Mouse (Mus musculus): ENCODE measurements around the gene Gpr85. TPM values are rescaled to one million over a fixed set of nuclear protein-coding genes. Genes with fewer than 3 reads are reported as not detected.

Gene Gpr85
- polyA plus RNA-seq (2014; fragmentation: Illumina TruSeq; extraction: RNeasy Lipid Tissue Mini Kit (QIAGEN cat#74804); ENCODE audit: low read depth, low replicate concordance) = not detected

DNA sequence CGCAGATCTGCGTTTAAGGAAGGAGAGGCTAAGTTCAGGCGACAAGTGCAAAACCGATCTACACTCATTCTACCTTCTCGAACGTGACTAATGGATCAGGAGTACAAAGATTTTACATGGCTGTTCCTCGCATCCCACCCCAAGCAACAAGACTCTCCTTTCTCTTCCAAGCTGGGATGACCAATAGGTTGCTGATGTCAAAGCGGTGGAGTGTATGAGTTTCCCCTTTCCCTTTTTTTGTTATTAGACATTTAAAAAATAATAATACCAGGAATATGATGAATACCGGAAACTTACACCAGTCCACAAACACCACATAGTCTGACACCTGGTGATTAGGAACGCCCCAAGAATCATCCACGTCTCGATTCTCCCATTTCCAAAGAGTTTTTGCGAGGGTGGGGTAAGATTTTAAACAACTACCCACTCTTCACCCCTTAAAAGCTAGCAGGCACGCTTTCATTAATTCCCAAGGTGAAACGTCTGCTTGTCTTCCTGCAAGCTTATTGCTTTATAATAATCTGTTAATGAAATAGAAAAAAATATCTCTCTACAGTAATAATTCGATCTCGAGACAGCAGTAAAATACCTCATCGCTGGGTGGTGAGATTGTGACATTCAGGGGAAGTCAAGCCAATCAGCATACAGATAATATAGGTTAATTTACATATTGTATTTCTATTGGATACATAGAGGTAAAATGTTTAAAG is at the start of gene Gpr85:
Gene Gpr85, minus strand, starts transcription at position 598 of the 710 bp plus-strand sequence.

DNA sequence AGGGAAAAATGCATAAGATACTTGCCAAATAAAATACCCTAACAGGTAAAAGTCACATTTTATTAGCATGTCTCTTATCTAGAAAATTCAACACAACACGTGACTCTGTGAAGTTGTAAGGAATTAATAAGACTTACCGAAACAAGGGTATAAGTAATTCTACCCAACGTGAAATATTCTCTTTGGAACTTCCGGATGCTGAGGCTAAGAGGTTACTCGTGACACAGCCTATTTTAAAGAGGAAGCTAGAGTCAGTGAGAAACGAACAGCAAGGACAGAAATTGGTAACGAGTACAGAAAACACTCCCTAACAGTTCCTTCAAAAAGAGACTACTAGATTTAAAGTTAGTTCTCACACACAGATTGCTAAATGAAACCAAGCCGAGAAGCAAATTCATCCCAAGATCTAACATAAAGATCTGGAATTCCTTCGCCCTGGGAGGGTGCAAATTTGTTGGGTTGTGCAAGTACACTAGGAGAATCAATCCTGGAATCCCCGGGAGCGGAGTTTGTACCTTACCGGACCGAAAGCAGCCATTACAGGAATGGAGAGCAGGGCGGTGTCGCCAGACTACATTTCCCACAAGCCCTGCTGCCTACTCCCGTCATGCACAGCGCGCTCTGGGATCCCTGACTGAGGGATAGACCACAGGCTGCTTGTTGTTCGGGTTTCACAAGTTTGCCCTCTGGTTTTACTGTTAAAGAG is 31.3 kb upstream of the Gpr85 start, which contains the start of gene 2610001J05Rik:
Gene 2610001J05Rik, minus strand, starts transcription at position 600 of the 706 bp plus-strand sequence.

Other genes starting within 250 kb of the Gpr85 start
- 26.2 TPM for gene Tmem168, start 231.8 kb downstream of the Gpr85 start, polyA plus RNA-seq (2014; fragmentation: Illumina TruSeq; extraction: RNeasy Lipid Tissue Mini Kit (QIAGEN cat#74804); ENCODE audit: low read depth, low replicate concordance)
- 19.1 TPM for gene Bmt2, start 162.0 kb downstream of the Gpr85 start, polyA plus RNA-seq (2014; fragmentation: Illumina TruSeq; extraction: RNeasy Lipid Tissue Mini Kit (QIAGEN cat#74804); ENCODE audit: low read depth, low replicate concordance)
- gene 2610001J05Rik, start 31.6 kb upstream of the Gpr85 start, polyA plus RNA-seq (2014; fragmentation: Illumina TruSeq; extraction: RNeasy Lipid Tissue Mini Kit (QIAGEN cat#74804); ENCODE audit: low read depth, low replicate concordance) = 22.1 TPM